25 mouse cellular contexts compared by ENCODE assay signal in the genomic region with DNA sequence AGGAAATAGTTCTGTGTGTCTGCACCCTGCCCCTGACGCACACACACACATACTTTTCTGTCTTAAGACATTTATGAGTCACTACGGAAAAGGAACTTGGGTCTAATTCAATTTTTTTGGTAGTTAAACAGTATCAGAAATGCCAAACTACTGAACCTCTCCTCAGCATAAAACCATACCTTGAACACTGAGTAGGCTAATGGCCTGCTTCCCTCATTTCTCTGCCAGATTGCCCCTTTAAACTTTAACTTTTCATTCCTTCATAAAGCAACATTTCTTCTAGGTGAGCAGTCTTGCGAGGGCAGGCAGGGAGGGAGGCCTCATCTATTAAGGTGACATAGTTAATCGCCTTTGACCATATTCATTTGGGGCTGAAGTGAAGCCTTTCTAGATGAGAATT.
DNase-seq lines count a peak whose midpoint lies in the region; ATAC-seq and TF ChIP-seq lines count a peak whose summit lies in the region.
"Had no signal": no experiment of that assay in that cellular context is flagged by ENCODE, and none has a peak within 500 bp of the region (broad histone marks: within the 10 kb centered on the region; RNA-seq: fewer than 3 reads in every experiment).

No protein-coding gene starts in this region.

- H3K4me2 ChIP-seq in kidney, embryonic 16.5 days (replicated peaks; ENCODE audit: low read depth, low read length): no peak overlapping the region
- H3K4me2 ChIP-seq: forebrain, embryonic 13.5 days; heart, embryonic 12.5 days; heart, embryonic 15.5 days; hindbrain, embryonic 13.5 days had no signal

- H3K27ac ChIP-seq in kidney, embryonic 16.5 days (ENCODE audit: low read length): peak overlapping the region; percentile 6; the same call in 1 of the 2 replicates
- H3K27ac ChIP-seq in gastrocnemius, adult 2 months: no peak overlapping the region
- H3K27ac ChIP-seq: forebrain, embryonic 10.5 days; forebrain, embryonic 13.5 days; heart, embryonic 15.5 days; hindbrain, embryonic 10.5 days; hindbrain, embryonic 13.5 days had no signal

- no peak for DNase-seq in Patski (ENCODE audit: low read depth, low spot score)
- DNase-seq in kidney, adult 9 months: peak; percentile 9
- peak; percentile 8 for DNase-seq in kidney, postnatal 14 days
- no peak for DNase-seq in gastrocnemius, adult 2 months
- DNase-seq in testis, postnatal 10 days (ENCODE audit: low spot score): no peak
- DNase-seq: adrenal gland, adult 8-10 months; adrenal gland, postnatal 25 days; cerebellum, adult 11-12 months; cerebellum, adult 8-10 months; cerebellum, postnatal 10 days; gastrocnemius, postnatal 25 days; heart, adult 18-20 months; heart, postnatal 10 days; heart, postnatal 36 days had no signal

- CTCF ChIA-PET in Patski (lab: Charles Lee): no interaction called here

- intact Hi-C loops in gastrocnemius, adult 2 months (cut with DNase I): no loop called here

- no peak overlapping the region for H3K4me3 ChIP-seq in kidney, embryonic 16.5 days (ENCODE audit: low read length)
- H3K4me3 ChIP-seq in gastrocnemius, adult 2 months: no peak overlapping the region
- H3K4me3 ChIP-seq: forebrain, embryonic 10.5 days; forebrain, embryonic 13.5 days; heart, embryonic 12.5 days; heart, embryonic 15.5 days; hindbrain, embryonic 10.5 days; hindbrain, embryonic 13.5 days had no signal

- peak; percentile 67 for ATAC-seq in Patski
- ATAC-seq in kidney, embryonic 16.5 days (ENCODE audit: low FRiP score, low TSS enrichment): peak; percentile 95
- ATAC-seq: activated CD4-positive, CD25-positive, alpha-beta regulatory T cell, adult 4 months; CD4-positive, CD25-positive, alpha-beta regulatory T cell, adult 4 months; forebrain, embryonic 13.5 days; forebrain, embryonic 16.5 days; hindbrain, embryonic 16.5 days had no signal

- no peak for TF ChIP-seq CTCF in Patski (IDR thresholded peaks at IDR 0.05)
- no peak for TF ChIP-seq CTCF in gastrocnemius, adult 2 months (IDR thresholded peaks at IDR 0.05)

- no peaks in the 10 kb centered on the region for H3K4me1 ChIP-seq in kidney, embryonic 16.5 days (ENCODE audit: insufficient read depth, low read length)
- H3K4me1 ChIP-seq: forebrain, embryonic 10.5 days; forebrain, embryonic 13.5 days; heart, embryonic 12.5 days; heart, embryonic 15.5 days; hindbrain, embryonic 10.5 days; hindbrain, embryonic 13.5 days had no signal

- POLR2A ChIA-PET in Patski (lab: Charles Lee): no interaction called here

- H3K27me3 ChIP-seq in Patski: no peaks in the 10 kb centered on the region
- H3K27me3 ChIP-seq in kidney, embryonic 16.5 days (ENCODE audit: insufficient read depth, low read length): no peaks in the 10 kb centered on the region
- H3K27me3 ChIP-seq: forebrain, embryonic 13.5 days; heart, embryonic 12.5 days; heart, embryonic 15.5 days; hindbrain, embryonic 13.5 days had no signal

- H3K36me3 ChIP-seq in kidney, embryonic 16.5 days (ENCODE audit: insufficient read depth, low read length): no peaks in the 10 kb centered on the region
- H3K36me3 ChIP-seq: forebrain, embryonic 10.5 days; heart, embryonic 12.5 days; heart, embryonic 15.5 days; hindbrain, embryonic 10.5 days; hindbrain, embryonic 13.5 days had no signal

- H3K9ac ChIP-seq in kidney, embryonic 16.5 days (replicated peaks; ENCODE audit: low read length): no peak overlapping the region
- H3K9ac ChIP-seq: forebrain, embryonic 13.5 days; heart, embryonic 12.5 days; heart, embryonic 15.5 days; hindbrain, embryonic 13.5 days had no signal

- in situ Hi-C loops in Patski (cut with MboI; ENCODE audit: low pct_unique_long_range_greater_than_20kb): no loop called here

- WGBS in kidney, embryonic 16.5 days: 55% methylated on average over 4 of the region's 4 CpGs

- no peaks in the 10 kb centered on the region for H3K9me3 ChIP-seq in kidney, embryonic 16.5 days (ENCODE audit: low read length)
- H3K9me3 ChIP-seq: forebrain, embryonic 10.5 days; forebrain, embryonic 13.5 days; heart, embryonic 12.5 days; heart, embryonic 15.5 days; hindbrain, embryonic 10.5 days; hindbrain, embryonic 13.5 days had no signal

Comparison
In these comparisons a context has a peak if more than half of its experiments do, and no peak if none do; other contexts are left out.
1. DNase-seq: peak in kidney, adult 9 months (single experiment) and kidney, postnatal 14 days (single experiment); none in Patski (single experiment), gastrocnemius, adult 2 months (single experiment) and testis, postnatal 10 days (single experiment).